Mouse (Mus musculus) CH12.LX (cell line): ENCODE results near the gene Cdh9. TPM values are rescaled to one million over a fixed set of nuclear protein-coding genes. Genes with fewer than 3 reads are reported as not detected.

ENCODE experiments used
- DNase-seq: peaks from one replicate; pipeline ENCODE4 v3.0.0-alpha.2; 2013; ENCODE audit errors: extremely low read depth
- H3K27ac ChIP-seq: 2 replicates; pipeline ENCODE4 v1.5.1; 2012; ENCODE audit warnings: low read depth, mild to moderate bottlenecking, control low read depth, moderate library complexity; ENCODE audit not compliant: insufficient read depth
- H3K27me3 ChIP-seq: replicated peaks from 2 replicates; pipeline ENCODE3; 2012; ENCODE audit warnings: inconsistent platforms
- H3K36me3 ChIP-seq, 2 experiments: replicated peaks in 1 of 2; 2 replicates each; pipeline versions ENCODE3 to v1.6.1; 2012; ENCODE audit warnings: inconsistent platforms in 1 of 2, low read length in 1 of 2, mild to moderate bottlenecking in 1 of 2, mixed read lengths in 1 of 2, moderate library complexity in 1 of 2; ENCODE audit not compliant: control insufficient read depth in 1 of 2, insufficient read depth in 1 of 2
- H3K4me1 ChIP-seq, 2 experiments: 2 replicates each; pipeline ENCODE4 v1.6.1; 2012; ENCODE audit warnings: inconsistent platforms in 1 of 2, moderate library complexity in 1 of 2; ENCODE audit not compliant: insufficient read depth in 2 of 2, control insufficient read depth in 1 of 2
- H3K4me2 ChIP-seq: 2 replicates; pipeline ENCODE4 v1.6.1; 2012; ENCODE audit warnings: low read depth, mild to moderate bottlenecking, control low read depth; ENCODE audit not compliant: poor library complexity, insufficient read depth, severe bottlenecking
- H3K4me3 ChIP-seq, 3 experiments: fragments of 150-350 bp in 1 of 3; sonication (generic) in 1 of 3; replicated peaks in 1 of 3; 2 replicates each; pipeline versions ENCODE3 to v1.5.1; 2011 to 2012; ENCODE audit warnings: low read depth in 2 of 3, low read length in 2 of 3, mild to moderate bottlenecking in 2 of 3, moderate library complexity in 2 of 3, control low read depth in 1 of 3, improper control_type of control experiment in 1 of 3, inconsistent platforms in 1 of 3, mixed read lengths in 1 of 3; ENCODE audit not compliant: poor library complexity in 1 of 3
- H3K79me2 ChIP-seq: replicated peaks from 2 replicates; pipeline ENCODE4 v1.6.1; 2012; ENCODE audit warnings: mild to moderate bottlenecking, moderate library complexity; ENCODE audit not compliant: control insufficient read depth, poor library complexity, insufficient read depth, severe bottlenecking; ENCODE audit errors: extremely low read depth
- H3K9ac ChIP-seq: 2 replicates; pipeline ENCODE4 v1.6.1; 2012; ENCODE audit warnings: low read depth, mild to moderate bottlenecking, control low read depth, moderate library complexity; ENCODE audit not compliant: insufficient read depth
- H3K9me3 ChIP-seq: replicated peaks from 2 replicates; pipeline ENCODE3; 2012; ENCODE audit warnings: low read length, inconsistent platforms, mixed read lengths
- CHD1 ChIP-seq: IDR thresholded peaks from 2 replicates; pipeline ENCODE4 v1.6.1; 2012; ENCODE audit warnings: low read depth, low read length, improper control_type of control experiment, inconsistent platforms
- CHD2 ChIP-seq: IDR thresholded peaks from 2 replicates; pipeline ENCODE4 v1.6.1; 2011; ENCODE audit warnings: low read length, improper control_type of control experiment
- E2F4 ChIP-seq: IDR thresholded peaks from 2 replicates; pipeline ENCODE4 v1.6.1; 2011; ENCODE audit warnings: low read depth, low read length, improper control_type of control experiment; ENCODE audit not compliant: insufficient replicate concordance
- ELF1 ChIP-seq: IDR thresholded peaks from 2 replicates; pipeline ENCODE4 v1.6.1; 2014; ENCODE audit warnings: low read depth, mild to moderate bottlenecking, inconsistent platforms, low read length, improper control_type of control experiment
- JUN ChIP-seq: IDR thresholded peaks from 2 replicates; pipeline ENCODE4 v1.6.1; 2011; ENCODE audit warnings: low read depth, mild to moderate bottlenecking, low read length, improper control_type of control experiment, moderate library complexity; ENCODE audit not compliant: insufficient read depth
- KAT2A ChIP-seq: IDR thresholded peaks from 2 replicates; pipeline ENCODE4 v1.6.1; 2012; ENCODE audit warnings: low read length, improper control_type of control experiment, inconsistent platforms; ENCODE audit not compliant: insufficient replicate concordance
- MAFK ChIP-seq: IDR thresholded peaks from 2 replicates; pipeline ENCODE4 v1.6.1; 2011; ENCODE audit warnings: low read length, improper control_type of control experiment; ENCODE audit not compliant: insufficient replicate concordance
- MAX ChIP-seq: IDR thresholded peaks from 2 replicates; pipeline ENCODE4 v1.6.1; 2011; ENCODE audit warnings: low read length, improper control_type of control experiment
- MAZ ChIP-seq: IDR thresholded peaks from 2 replicates; pipeline ENCODE4 v1.6.1; 2012; ENCODE audit warnings: low read depth, mild to moderate bottlenecking, inconsistent platforms, low read length, improper control_type of control experiment, moderate library complexity
- MEF2A ChIP-seq: IDR thresholded peaks from 2 replicates; pipeline ENCODE4 v1.6.1; 2014; ENCODE audit warnings: low read depth, mild to moderate bottlenecking, inconsistent platforms, low read length, improper control_type of control experiment, borderline replicate concordance
- MXI1 ChIP-seq: IDR thresholded peaks from 2 replicates; pipeline ENCODE4 v1.6.1; 2011; ENCODE audit warnings: mild to moderate bottlenecking, low read depth, low read length, improper control_type of control experiment
- PAX5 ChIP-seq: IDR thresholded peaks from 2 replicates; pipeline ENCODE4 v1.6.1; 2012; ENCODE audit warnings: low read length, inconsistent platforms, mixed read lengths
- POLR2A ChIP-seq: IDR thresholded peaks from 2 replicates; pipeline ENCODE4 v1.6.1; 2011; ENCODE audit warnings: low read depth, mild to moderate bottlenecking, improper control_type of control experiment, low read length
- POLR2AphosphoS2 ChIP-seq: IDR thresholded peaks from 2 replicates; pipeline ENCODE4 v1.6.1; 2011; ENCODE audit warnings: low read depth, low read length, improper control_type of control experiment
- RAD21 ChIP-seq: IDR thresholded peaks from 2 replicates; pipeline ENCODE4 v1.6.1; 2011; ENCODE audit warnings: low read depth, mild to moderate bottlenecking, low read length, improper control_type of control experiment, moderate library complexity
- SMC3 ChIP-seq: IDR thresholded peaks from 2 replicates; pipeline ENCODE4 v1.6.1; 2011; ENCODE audit warnings: low read depth, low read length, improper control_type of control experiment
- TBP ChIP-seq: conservative IDR thresholded peaks from 2 replicates; pipeline ENCODE4 v1.6.1; 2011; ENCODE audit warnings: low read depth, low read length, improper control_type of control experiment
- USF1 ChIP-seq: IDR thresholded peaks from 2 replicates; pipeline ENCODE4 v1.6.1; 2014; ENCODE audit warnings: low read depth, mild to moderate bottlenecking, inconsistent platforms, low read length, improper control_type of control experiment
- USF2 ChIP-seq: conservative IDR thresholded peaks from 2 replicates; pipeline ENCODE4 v1.6.1; 2011; ENCODE audit warnings: low read depth, low read length, improper control_type of control experiment
- ZC3H11A ChIP-seq: IDR thresholded peaks from 2 replicates; pipeline ENCODE4 v1.6.1; 2012; ENCODE audit warnings: low read depth, mild to moderate bottlenecking, inconsistent platforms, low read length, improper control_type of control experiment
- ZKSCAN1 ChIP-seq: IDR thresholded peaks from 2 replicates; pipeline ENCODE4 v1.6.1; 2012; ENCODE audit warnings: low read depth, inconsistent platforms, low read length, improper control_type of control experiment, borderline replicate concordance
- ZMIZ1 ChIP-seq: IDR thresholded peaks from 2 replicates; pipeline ENCODE4 v1.6.1; 2012; ENCODE audit warnings: low read depth, mild to moderate bottlenecking, inconsistent platforms, low read length, improper control_type of control experiment
- dilution Hi-C: fragments of 300-500 bp; cut with MboI; formaldehyde crosslinking; loops from 2 replicates; pipeline ENCODE4 v1.14.3; 2020; ENCODE audit warnings: low sequenced_read_pairs; ENCODE audit not compliant: extremely low pct_unique_long_range_greater_than_20kb, extremely low pct_ligation_motif_present
- in situ Hi-C: fragments of 300-500 bp; cut with MboI; formaldehyde crosslinking; loops from 3 replicates; pipeline ENCODE4 v1.14.3; 2019; ENCODE audit warnings: low sequenced_read_pairs, low pct_ligation_motif_present, low pct_unique_long_range_greater_than_20kb, mixed read lengths
- polyA plus RNA-seq: library from polyadenylated mRNA; unstranded; fragments of >175 nt; gene quantifications from 2 replicates; pipeline ENCODE4 v1.2.1, GENCODE M21; 2012; ENCODE audit warnings: low read depth; ENCODE audit not compliant: insufficient read length
- total RNA-seq, 2 experiments: library from RNA; depleted of rRNA; stranded (reverse); fragments of 300-350 nt in 1 of 2; fragments of >200 nt in 1 of 2; gene quantifications; 2 replicates each; pipeline ENCODE4 v1.2.3; 2012 to 2014

The Cdh9 gene
- total and polyA plus RNA-seq, 3 experiments = not detected

DNA sequence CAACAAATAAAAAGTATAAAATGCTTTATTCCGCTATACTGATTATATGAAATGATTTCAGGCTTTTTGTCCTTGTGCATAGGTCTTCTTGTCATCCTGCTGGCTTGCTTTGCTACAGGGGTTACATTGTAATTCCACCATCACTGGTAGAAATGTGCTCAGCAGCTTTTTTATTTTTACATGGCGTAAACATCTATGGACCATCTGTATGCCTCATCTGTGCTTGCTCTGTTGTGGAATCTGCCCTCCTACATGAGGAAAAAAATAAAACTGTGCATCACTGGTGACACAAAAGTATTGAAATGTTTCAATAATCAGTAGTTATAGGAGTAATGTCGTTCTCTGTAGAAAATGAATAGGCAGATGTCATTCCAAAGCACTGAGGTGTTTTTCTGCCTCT is 64.3 kb downstream of the Cdh9 start:
- Histone ChIP-seq H3K4me3 (no peak overlapping the region), H3K36me3 (no peaks in the 10 kb centered on the region), H3K27ac (no peak overlapping the region), H3K4me1 (no peaks in the 10 kb centered on the region), H3K27me3 (no peaks in the 10 kb centered on the region), H3K9me3 (peaks cover 33% of the 10 kb centered on the region), H3K9ac (no peak overlapping the region), H3K79me2 (no peaks in the 10 kb centered on the region), H3K4me2 (no peak overlapping the region)
- in situ Hi-C loops = no loop called here
- TF ChIP-seq MAX = no peak
- no peak for TF ChIP-seq PAX5
- no peak for TF ChIP-seq SMC3
- no peak for TF ChIP-seq ELF1
- no peak for TF ChIP-seq MEF2A
- no peak for TF ChIP-seq ZC3H11A
- TF ChIP-seq RAD21 = no peak
- no peak for TF ChIP-seq POLR2A
- TF ChIP-seq USF1 = no peak
- no peak for TF ChIP-seq MXI1
- no peak for TF ChIP-seq TBP
- no peak for TF ChIP-seq ZKSCAN1
- TF ChIP-seq JUN = no peak
- no peak for TF ChIP-seq ZMIZ1
- no peak for TF ChIP-seq CHD2
- no peak for TF ChIP-seq CHD1
- TF ChIP-seq KAT2A = no peak
- no peak for TF ChIP-seq MAFK
- dilution Hi-C loops = no loop called here
- DNase-seq = no peak

DNA sequence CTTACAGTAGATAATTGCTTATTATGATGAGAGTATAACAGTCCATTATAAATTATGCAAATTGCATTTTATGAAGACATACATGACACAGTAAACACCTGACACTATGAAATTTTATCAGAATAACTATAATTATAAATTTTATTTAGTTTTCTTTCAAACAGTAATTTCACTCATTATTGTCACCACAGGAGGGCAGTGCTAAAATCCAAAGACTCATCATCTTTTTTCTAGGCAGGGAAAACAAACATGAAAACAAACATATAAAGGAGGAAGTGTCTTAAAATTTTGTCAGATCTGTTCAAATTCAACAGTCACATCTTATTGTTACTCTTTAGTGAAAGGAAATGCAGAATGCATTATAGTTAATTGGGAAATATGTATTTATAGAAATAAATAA is 72.7 kb downstream of the Cdh9 start:
- no peak overlapping the region for H3K9ac ChIP-seq
- H3K4me1 ChIP-seq = no peaks in the 10 kb centered on the region
- no peaks in the 10 kb centered on the region for H3K27me3 ChIP-seq
- no peaks in the 10 kb centered on the region for H3K79me2 ChIP-seq
- DNase-seq = no peak
- no peak overlapping the region for H3K4me2 ChIP-seq
- H3K36me3 ChIP-seq = no peaks in the 10 kb centered on the region
- H3K4me3 ChIP-seq = no peak overlapping the region
- H3K27ac ChIP-seq = no peak overlapping the region
- dilution Hi-C loops (no loop called here), in situ Hi-C loops (no loop called here)
- peaks cover 24% of the 10 kb centered on the region for H3K9me3 ChIP-seq
- TF ChIP-seq ZKSCAN1 (no peak), POLR2AphosphoS2 (no peak), E2F4 (no peak), CHD2 (no peak), USF1 (no peak), USF2 (no peak), MAZ (no peak)
